Mouse (Mus musculus) heart, adult 8-10 months (tissue): ENCODE measurements around the gene Adamts17. TPM values are rescaled to one million over a fixed set of nuclear protein-coding genes. Genes with fewer than 3 reads are reported as not detected.
A peak's percentile ranks its signal among the peaks of the same experiment; 100 is the strongest.

Experiments
- DNase-seq: peaks from one replicate; pipeline ENCODE4 v3.0.0; 2022; ENCODE audit warnings: low spot score
- total RNA-seq, 4 experiments: library from RNA; stranded (reverse); gene quantifications; 2 replicates each; pipeline ENCODE4 v1.2.4; 2022

Adamts17 gene
- total RNA-seq, 4 experiments from 2014 or later: 0.52 to 1.4 (median 0.63) TPM

- no peak for DNase-seq
Observed at GRCm38 (mm10) chr7:66846582-66846981, 7.0 kb downstream of the Adamts17 start.

- no peak for DNase-seq
Observed at GRCm38 (mm10) chr7:66847299-66847698, 7.8 kb downstream of the Adamts17 start.

- no peak for DNase-seq
Observed at GRCm38 (mm10) chr7:66849316-66849715, 9.8 kb downstream of the Adamts17 start.

- no peak for DNase-seq
Observed at GRCm38 (mm10) chr7:66852164-66852563, 12.6 kb downstream of the Adamts17 start.

- DNase-seq: no peak
Observed at GRCm38 (mm10) chr7:66857610-66858009, 18.1 kb downstream of the Adamts17 start.

- DNase-seq: no peak
Observed at GRCm38 (mm10) chr7:66858247-66859075, 18.9 kb downstream of the Adamts17 start.

GRCm38 (mm10) chr7:66859220-66859619 is 19.7 kb downstream of the Adamts17 start:
- DNase-seq: no peak

- DNase-seq: peak; percentile 9
Observed at GRCm38 (mm10) chr7:66866944-66867718, 27.6 kb downstream of the Adamts17 start.

- DNase-seq: no peak
Observed at GRCm38 (mm10) chr7:66867719-66868501, 28.4 kb downstream of the Adamts17 start.

GRCm38 (mm10) chr7:66871520-66871919 is 32.0 kb downstream of the Adamts17 start:
- DNase-seq: peak; percentile 9

- peak; percentile 11 for DNase-seq
Observed at GRCm38 (mm10) chr7:66871940-66872511, 32.5 kb downstream of the Adamts17 start.

- no peak for DNase-seq
Observed at GRCm38 (mm10) chr7:66873235-66873634, 33.7 kb downstream of the Adamts17 start.

GRCm38 (mm10) chr7:66891431-66891830 is 51.9 kb downstream of the Adamts17 start:
- DNase-seq: no peak

GRCm38 (mm10) chr7:66892096-66892495 is 52.6 kb downstream of the Adamts17 start:
- DNase-seq: no peak

- DNase-seq: no peak
Observed at GRCm38 (mm10) chr7:66902376-66902775, 62.8 kb downstream of the Adamts17 start.

- DNase-seq: peak; percentile 67
Observed at GRCm38 (mm10) chr7:66903014-66903413, 63.5 kb downstream of the Adamts17 start.

- no peak for DNase-seq
Observed at GRCm38 (mm10) chr7:66905941-66906340, 66.4 kb downstream of the Adamts17 start.

GRCm38 (mm10) chr7:66912866-66913265 is 73.3 kb downstream of the Adamts17 start:
- DNase-seq: peak; percentile 35

GRCm38 (mm10) chr7:66923595-66923994 is 84.1 kb downstream of the Adamts17 start:
- DNase-seq: no peak

- no peak for DNase-seq
Observed at GRCm38 (mm10) chr7:66924104-66924503, 84.6 kb downstream of the Adamts17 start.

GRCm38 (mm10) chr7:66929263-66929662 is 89.7 kb downstream of the Adamts17 start:
- peak; percentile 81 for DNase-seq

GRCm38 (mm10) chr7:66931291-66931690 is 91.8 kb downstream of the Adamts17 start:
- DNase-seq: no peak
